Mouse (Mus musculus): ENCODE measurements at regions not wholly inside any gene's neighbourhood (a gene's known extent, or its start where the extent isn't known, plus 50 kb on each side); places are given as distances from the start of the nearest gene placed in this dataset.

DNA sequence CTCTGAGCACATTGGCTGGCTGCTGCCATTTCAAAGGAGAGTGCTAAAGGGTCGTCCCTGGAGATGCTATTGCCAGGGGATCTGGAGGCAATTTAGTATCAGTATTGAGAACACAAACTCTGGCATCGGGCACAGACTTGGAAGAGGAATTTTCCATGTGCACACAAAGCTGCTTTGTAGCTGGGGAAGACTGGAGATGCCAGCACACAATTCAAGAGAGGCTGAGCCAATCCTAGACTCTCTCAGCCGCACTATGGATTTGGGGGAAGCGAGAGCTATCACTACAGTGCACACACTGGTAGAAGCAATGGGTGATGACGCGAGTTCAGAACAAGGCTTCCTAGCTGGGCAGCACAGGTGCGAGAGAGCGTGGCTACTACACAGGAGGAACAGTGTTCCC lies 97.0 kb downstream of the Smim20 start:
- no peak for TF ChIP-seq CTCF (IDR thresholded peaks at IDR 0.05; ENCODE audit: low read depth, low read length)
- TF ChIP-seq POLR2A (IDR thresholded peaks at IDR 0.05; ENCODE audit: borderline replicate concordance, low read depth, low read length) = no peak
